Mouse (Mus musculus): ENCODE data around the gene Pms1. TPM values are rescaled to one million over a fixed set of nuclear protein-coding genes. Genes with fewer than 3 reads are reported as not detected.
"Not testable (repeated sequence)": the region's sequence is repeated elsewhere in the genome, so short reads cannot be mapped to it uniquely, and the experiment has no call there.

The Pms1 gene
- total RNA-seq (2017): 13.5 and 18.5 TPM in 2 replicates

GRCm38 (mm10) chr1:53296581-53297383 is at the start of gene Pms1, which contains the start of the genes Ormdl1 and Gm28778:
TSS of gene Pms1 (minus strand) at chr1:53297018.
TSS of gene Ormdl1 (plus strand) at chr1:53297095.
TSS of gene Gm28778 (plus strand) at chr1:53297111.
- ATAC-seq (replicated peaks in 1 of 2; ENCODE audit: insufficient read depth in 1 of 2, low FRiP score in 2 of 2, low TSS enrichment in 1 of 2, low read depth in 1 of 2, poor library complexity in 2 of 2, severe bottlenecking in 2 of 2): peak; percentile 99

DNA sequence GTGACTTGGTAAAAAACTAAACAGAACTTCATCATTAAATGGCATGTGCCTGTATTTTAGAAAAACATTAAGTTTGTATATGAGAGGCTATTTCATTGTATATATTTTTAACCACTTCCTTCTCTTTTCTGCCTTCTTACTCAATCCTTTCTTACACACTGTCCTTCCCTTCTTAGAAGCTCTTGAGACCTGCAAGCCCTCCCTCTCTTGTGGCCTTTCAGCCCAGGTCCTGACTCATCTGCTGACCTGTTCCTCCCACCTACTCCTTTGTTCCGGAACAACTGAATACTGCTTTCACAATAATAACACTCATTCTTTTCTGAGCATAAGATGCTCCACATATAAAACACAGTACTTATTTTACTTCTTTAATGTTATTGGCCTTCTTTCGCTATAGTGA is 44.3 kb upstream of the Pms1 start:
- ATAC-seq (replicated peaks in 1 of 2; ENCODE audit: insufficient read depth in 1 of 2, low FRiP score in 2 of 2, low TSS enrichment in 1 of 2, low read depth in 1 of 2, poor library complexity in 2 of 2, severe bottlenecking in 2 of 2): peak in 1 of 2 experiments; percentile 72; a peak in 2 of 4 replicates

DNA sequence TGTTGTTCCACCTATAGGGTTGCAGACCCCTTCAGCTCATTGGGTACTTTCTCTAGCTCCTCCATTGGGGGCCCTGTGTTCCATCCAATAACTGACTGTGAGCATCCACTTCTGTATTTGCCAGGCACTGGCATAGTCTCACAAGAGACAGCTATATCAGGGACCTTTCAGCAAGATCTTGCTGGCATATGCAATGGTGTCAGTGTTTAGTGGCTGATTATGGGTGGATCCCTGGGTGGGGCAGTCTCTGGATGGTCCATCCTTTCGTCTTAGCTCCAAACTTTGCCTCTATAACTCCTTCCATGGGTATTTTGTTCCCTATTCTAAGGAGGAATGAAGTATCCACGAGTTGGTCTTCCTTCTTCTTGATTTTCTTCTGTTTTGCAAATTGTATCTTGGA is 40.6 kb upstream of the Pms1 start:
- not testable (repeated sequence) for ATAC-seq (replicated peaks in 1 of 2; ENCODE audit: insufficient read depth in 1 of 2, low FRiP score in 2 of 2, low TSS enrichment in 1 of 2, low read depth in 1 of 2, poor library complexity in 2 of 2, severe bottlenecking in 2 of 2)

- no peak for ATAC-seq (replicated peaks in 1 of 2; ENCODE audit: insufficient read depth in 1 of 2, low FRiP score in 2 of 2, low TSS enrichment in 1 of 2, low read depth in 1 of 2, poor library complexity in 2 of 2, severe bottlenecking in 2 of 2)
Observed at GRCm38 (mm10) chr1:53335465-53335864, 38.6 kb upstream of the Pms1 start.

- not testable (repeated sequence) for ATAC-seq (replicated peaks in 1 of 2; ENCODE audit: insufficient read depth in 1 of 2, low FRiP score in 2 of 2, low TSS enrichment in 1 of 2, low read depth in 1 of 2, poor library complexity in 2 of 2, severe bottlenecking in 2 of 2)
Observed at GRCm38 (mm10) chr1:53333527-53333926, 36.7 kb upstream of the Pms1 start.

DNA sequence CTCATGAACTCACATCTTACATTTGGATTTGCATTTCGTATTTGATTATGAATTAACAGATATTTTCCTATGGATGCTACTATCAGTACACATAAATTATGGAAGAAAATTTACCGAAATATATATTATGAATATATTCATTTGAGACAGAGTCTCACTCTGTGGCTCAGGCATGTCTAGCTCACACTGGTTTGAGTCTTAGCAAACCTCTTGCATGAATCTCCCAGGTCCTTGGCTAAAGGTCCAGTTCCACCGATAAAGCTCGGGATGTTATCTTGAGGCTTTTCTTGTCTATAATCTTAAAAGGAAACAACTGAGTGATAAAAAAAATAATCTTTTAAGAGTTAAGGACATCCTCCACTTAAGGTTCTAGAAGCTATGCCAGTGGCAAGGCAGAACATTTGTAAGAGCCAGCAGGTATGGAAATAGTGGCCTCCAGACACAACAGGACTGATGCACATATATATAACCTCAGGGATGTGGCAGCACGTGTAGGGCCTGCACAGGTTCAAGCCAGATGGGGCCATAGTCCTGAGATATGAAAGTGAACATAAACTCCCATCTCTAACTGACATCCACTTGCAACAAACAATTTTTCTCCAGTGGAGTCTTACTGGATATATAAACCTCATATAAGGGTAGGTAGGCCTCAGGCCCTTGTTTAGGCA is 28.1 kb upstream of the Pms1 start:
- no peak for ATAC-seq (replicated peaks in 1 of 2; ENCODE audit: insufficient read depth in 1 of 2, low FRiP score in 2 of 2, low TSS enrichment in 1 of 2, low read depth in 1 of 2, poor library complexity in 2 of 2, severe bottlenecking in 2 of 2)

GRCm38 (mm10) chr1:53324277-53324676 is 27.5 kb upstream of the Pms1 start:
- no peak for ATAC-seq (replicated peaks in 1 of 2; ENCODE audit: insufficient read depth in 1 of 2, low FRiP score in 2 of 2, low TSS enrichment in 1 of 2, low read depth in 1 of 2, poor library complexity in 2 of 2, severe bottlenecking in 2 of 2)

- no peak for ATAC-seq (replicated peaks in 1 of 2; ENCODE audit: insufficient read depth in 1 of 2, low FRiP score in 2 of 2, low TSS enrichment in 1 of 2, low read depth in 1 of 2, poor library complexity in 2 of 2, severe bottlenecking in 2 of 2)
Observed at GRCm38 (mm10) chr1:53323254-53323653, 26.4 kb upstream of the Pms1 start.

GRCm38 (mm10) chr1:53321662-53322344 is 25.0 kb upstream of the Pms1 start:
- ATAC-seq (replicated peaks in 1 of 2; ENCODE audit: insufficient read depth in 1 of 2, low FRiP score in 2 of 2, low TSS enrichment in 1 of 2, low read depth in 1 of 2, poor library complexity in 2 of 2, severe bottlenecking in 2 of 2): no peak

DNA sequence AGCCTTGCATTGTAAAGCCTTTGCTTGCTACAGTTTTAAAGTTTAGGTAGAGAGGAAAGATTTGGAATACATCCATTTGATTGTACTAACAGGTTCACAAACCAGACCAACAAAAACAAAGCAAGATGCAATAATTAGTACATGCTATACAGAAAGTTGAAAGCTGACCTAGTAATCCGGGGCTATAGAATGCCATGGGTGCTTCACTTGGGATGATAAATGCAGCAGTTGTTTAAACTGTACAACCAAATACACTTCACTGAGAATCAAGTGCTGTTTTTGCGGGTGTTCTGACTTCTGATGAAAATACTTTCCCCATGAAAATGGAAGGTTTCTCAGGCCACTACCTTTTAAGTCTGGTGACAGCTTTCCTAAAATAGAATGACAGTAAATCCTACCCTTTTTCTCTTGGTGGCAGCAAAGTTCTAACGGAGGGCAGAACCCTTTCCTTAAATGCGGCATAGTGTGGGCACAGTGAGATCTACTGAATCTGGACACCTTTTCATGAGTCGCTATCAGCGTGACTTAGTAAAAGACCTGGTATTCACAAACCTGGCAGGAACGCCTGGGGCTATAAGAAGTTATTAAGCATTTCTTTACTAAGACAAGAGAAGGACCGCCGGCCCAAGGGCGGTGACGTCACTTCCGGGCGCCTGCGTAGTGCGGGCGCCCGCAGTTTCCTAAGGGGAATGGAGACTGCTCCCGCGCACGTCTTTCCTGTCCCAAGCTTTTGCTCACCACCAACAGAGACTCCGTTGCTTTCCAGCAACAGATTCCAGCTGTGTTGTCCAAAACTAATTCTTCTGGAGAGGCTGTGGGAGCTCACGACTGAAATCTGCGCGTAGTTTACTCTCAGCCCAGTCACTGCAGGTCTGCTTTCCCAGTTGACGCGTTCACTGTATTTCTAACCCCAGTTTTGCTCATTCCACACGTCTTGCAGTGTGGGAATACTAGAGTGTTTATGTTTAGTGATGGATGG is 16.5 kb upstream of the Pms1 start, which contains the start of gene Osgepl1:
Osgepl1 (plus strand) TSS at position 636 of the 979 bp plus-strand sequence.
- ATAC-seq (replicated peaks in 1 of 2; ENCODE audit: insufficient read depth in 1 of 2, low FRiP score in 2 of 2, low TSS enrichment in 1 of 2, low read depth in 1 of 2, poor library complexity in 2 of 2, severe bottlenecking in 2 of 2): peak; percentile 97

DNA sequence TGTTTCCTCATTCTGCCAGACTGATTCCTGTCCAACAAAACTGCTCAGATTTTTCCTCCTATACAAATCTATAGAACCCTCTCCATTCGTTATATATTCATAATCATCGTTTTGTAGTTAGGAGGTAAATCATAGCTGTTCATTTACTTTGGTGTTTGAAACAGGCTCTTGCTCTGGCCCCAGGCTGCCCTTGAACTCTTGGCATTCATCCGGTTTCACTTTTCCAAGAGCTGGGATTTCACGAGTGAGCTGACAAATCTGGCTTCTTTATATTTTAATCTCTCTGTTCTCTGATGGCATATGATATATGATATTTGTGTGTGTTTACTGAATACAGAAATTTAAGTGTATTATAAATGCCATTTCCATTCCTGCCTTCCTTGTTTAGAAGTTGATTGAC is 3.7 kb upstream of the Pms1 start:
- ATAC-seq (replicated peaks in 1 of 2; ENCODE audit: insufficient read depth in 1 of 2, low FRiP score in 2 of 2, low TSS enrichment in 1 of 2, low read depth in 1 of 2, poor library complexity in 2 of 2, severe bottlenecking in 2 of 2): no peak

DNA sequence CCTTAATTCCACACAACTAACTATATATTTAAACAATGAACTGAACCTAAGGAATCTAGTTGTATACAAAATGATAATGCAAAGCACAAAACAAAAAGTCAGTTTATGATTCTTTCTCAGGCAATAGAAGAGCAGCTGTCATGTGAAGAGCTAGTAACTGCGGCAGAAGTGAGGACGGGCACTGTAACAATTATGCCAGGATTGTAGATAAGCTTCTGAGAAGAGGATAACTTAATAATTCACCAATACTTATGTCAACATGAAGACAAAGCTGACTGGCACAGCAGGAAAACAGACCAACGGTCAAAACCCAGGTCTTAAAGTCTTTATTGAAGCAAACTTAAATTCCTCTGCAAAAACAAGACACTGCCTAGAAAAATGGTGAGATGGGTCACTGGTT is 5.6 kb downstream of the Pms1 start:
- ATAC-seq (replicated peaks in 1 of 2; ENCODE audit: insufficient read depth in 1 of 2, low FRiP score in 2 of 2, low TSS enrichment in 1 of 2, low read depth in 1 of 2, poor library complexity in 2 of 2, severe bottlenecking in 2 of 2): no peak

DNA sequence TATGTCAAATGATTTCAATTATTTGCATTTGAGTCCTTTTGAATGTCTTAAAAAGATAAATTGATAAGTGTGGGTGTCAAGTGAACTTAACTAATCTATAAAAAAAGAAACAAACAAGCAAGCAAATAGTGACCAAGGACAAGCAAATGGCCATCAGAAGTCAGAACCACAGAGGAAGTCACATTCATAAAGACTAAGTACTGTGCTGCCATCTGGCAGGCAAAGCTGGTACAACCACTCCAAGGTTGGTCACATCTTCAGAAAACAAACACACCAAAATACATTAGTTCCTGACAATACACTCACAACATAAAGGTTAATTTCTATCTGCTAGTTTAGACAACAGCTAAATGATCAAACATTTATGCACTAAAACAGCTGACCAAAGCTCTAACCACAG is 24.2 kb downstream of the Pms1 start:
- peak in 1 of 2 experiments; percentile 36; a peak in 1 of 4 replicates for ATAC-seq (replicated peaks in 1 of 2; ENCODE audit: insufficient read depth in 1 of 2, low FRiP score in 2 of 2, low TSS enrichment in 1 of 2, low read depth in 1 of 2, poor library complexity in 2 of 2, severe bottlenecking in 2 of 2)

DNA sequence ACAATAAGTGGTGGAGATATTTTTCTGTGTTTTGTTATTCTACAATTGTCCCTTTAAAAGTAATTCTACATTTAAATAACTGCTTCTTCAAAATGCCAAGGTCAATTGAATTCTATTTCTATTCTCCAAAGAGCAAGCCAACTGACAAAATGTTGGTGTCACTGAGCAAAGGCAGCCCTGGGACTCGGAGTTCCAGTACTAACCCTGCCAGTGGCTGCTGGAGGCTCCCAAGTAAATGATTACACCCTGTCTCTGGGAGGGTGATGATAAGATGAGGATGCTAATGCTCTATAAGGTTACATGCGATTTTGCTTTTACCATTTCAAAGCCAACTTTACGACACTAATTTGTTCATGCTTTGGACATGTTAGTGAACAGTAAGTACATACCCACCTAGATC is 26.9 kb downstream of the Pms1 start:
- ATAC-seq (replicated peaks in 1 of 2; ENCODE audit: insufficient read depth in 1 of 2, low FRiP score in 2 of 2, low TSS enrichment in 1 of 2, low read depth in 1 of 2, poor library complexity in 2 of 2, severe bottlenecking in 2 of 2): no peak

GRCm38 (mm10) chr1:53264958-53265612 is 31.7 kb downstream of the Pms1 start:
- ATAC-seq (replicated peaks in 1 of 2; ENCODE audit: insufficient read depth in 1 of 2, low FRiP score in 2 of 2, low TSS enrichment in 1 of 2, low read depth in 1 of 2, poor library complexity in 2 of 2, severe bottlenecking in 2 of 2): peak in 1 of 2 experiments; percentile 45; a peak in 1 of 4 replicates

DNA sequence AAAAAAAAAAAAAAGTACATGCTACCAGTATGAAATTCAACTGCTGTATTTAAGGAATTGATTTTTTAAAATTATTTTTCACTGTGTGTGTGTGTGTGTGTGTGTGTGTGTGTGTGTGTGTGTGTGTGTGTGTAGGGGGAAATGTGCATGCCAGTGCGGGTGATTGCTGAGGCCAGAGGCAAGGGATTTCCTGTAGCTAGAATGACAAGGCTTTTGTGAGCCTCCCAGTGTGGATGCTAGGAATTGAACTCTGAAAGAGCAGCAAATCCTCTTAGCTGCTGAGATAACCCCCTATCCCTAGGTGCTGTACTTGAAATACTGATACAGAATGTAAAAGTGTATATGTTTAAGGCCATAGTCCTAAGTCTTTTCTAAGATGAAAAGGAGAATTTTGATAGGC is 70.8 kb downstream of the Pms1 start:
- ATAC-seq (replicated peaks in 1 of 2; ENCODE audit: insufficient read depth in 1 of 2, low FRiP score in 2 of 2, low TSS enrichment in 1 of 2, low read depth in 1 of 2, poor library complexity in 2 of 2, severe bottlenecking in 2 of 2): peak; percentile 65 to 72
